ENCODE assay signal across 8 mouse cellular contexts in genomic region chr19:53528752-53529454, GRCm38 (mm10). TPM values are rescaled to one million over a fixed set of nuclear protein-coding genes. Genes with fewer than 3 reads are reported as not detected.
DNase-seq lines count a peak whose midpoint lies in the region; ATAC-seq and TF ChIP-seq lines count a peak whose summit lies in the region.

Gene Dusp5, plus strand, starts transcription at chr19:53529109.

- ATAC-seq in hindbrain, postnatal 0 days: peak; percentile 97
- peak; percentile 93 for ATAC-seq in megakaryocyte, adult 5-6 weeks (ENCODE audit: poor library complexity, severe bottlenecking)

- peak within 1 kb of the TSS; percentile 89 for H3K27ac ChIP-seq in gastrocnemius, adult 2 months
- H3K27ac ChIP-seq in hindbrain, postnatal 0 days: peak within 1 kb of the TSS; percentile 36; the same call in 1 of the 2 replicates
- peak within 1 kb of the TSS; percentile 85 for H3K27ac ChIP-seq in left cerebral cortex, adult 2 months

- intact Hi-C loops in gastrocnemius, adult 2 months (cut with DNase I): no loop called here
- intact Hi-C loops in left cerebral cortex, adult 2 months (cut with DNase I): no loop called here

- no peaks in the 10 kb centered on the region for H3K9me3 ChIP-seq in hindbrain, postnatal 0 days (ENCODE audit: low read length)

- peak within 1 kb of the TSS; percentile 89 for H3K4me2 ChIP-seq in hindbrain, postnatal 0 days (ENCODE audit: low read depth, low read length)

- no peaks in the 10 kb centered on the region for H3K4me1 ChIP-seq in hindbrain, postnatal 0 days (ENCODE audit: insufficient read depth, low read length)

- H3K36me3 ChIP-seq in hindbrain, postnatal 0 days (ENCODE audit: insufficient read depth, low read length): no peaks in the 10 kb centered on the region

- peak; percentile 90 for DNase-seq in WW6 (ENCODE audit: low read depth, low spot score)
- peak; percentile 89 to 97 for DNase-seq in cerebellum, postnatal 4 days (ENCODE audit: low spot score in 2 of 2)
- peak; percentile 97 for DNase-seq in gastrocnemius, adult 2 months
- peak; percentile 98 for DNase-seq in hindbrain, postnatal 0 days (ENCODE audit: low spot score)
- peak; percentile 94 to 97 for DNase-seq in left cerebral cortex, adult 2 months (ENCODE audit: extremely low spot score in 1 of 2, low spot score in 2 of 2)
- DNase-seq in right cerebral cortex, adult 2 months (ENCODE audit: low spot score in 2 of 2): peak; percentile 96 to 97
- peak; percentile 98 for DNase-seq in urinary bladder, postnatal 14 days (ENCODE audit: low spot score)

- H3K27me3 ChIP-seq in hindbrain, postnatal 0 days (ENCODE audit: insufficient read depth, low read length): no peaks in the 10 kb centered on the region; the same call in 1 of the 2 replicates

- peak within 1 kb of the TSS; percentile 88 for H3K4me3 ChIP-seq in gastrocnemius, adult 2 months
- peak within 1 kb of the TSS; percentile 52 for H3K4me3 ChIP-seq in hindbrain, postnatal 0 days (ENCODE audit: low read length)
- peak within 1 kb of the TSS; percentile 80 for H3K4me3 ChIP-seq in left cerebral cortex, adult 2 months

- TF ChIP-seq CTCF in gastrocnemius, adult 2 months (IDR thresholded peaks at IDR 0.05): peak; percentile 39; the same call in 1 of the 2 replicates
- TF ChIP-seq CTCF in hindbrain, postnatal 0 days (IDR thresholded peaks at IDR 0.05; ENCODE audit: low read depth): peak; percentile 16; the same call in 1 of the 2 replicates
- TF ChIP-seq CTCF in left cerebral cortex, adult 2 months (IDR thresholded peaks at IDR 0.05): no peak; the same call in 1 of the 2 replicates

- peak within 1 kb of the TSS; percentile 71 for H3K9ac ChIP-seq in hindbrain, postnatal 0 days (replicated peaks; ENCODE audit: low read length)

- WGBS in hindbrain, postnatal 0 days: under 1% methylated on average over 64 of the region's 84 CpGs

RNA-seq across cellular contexts. Expression of gene Dusp5, which starts in this region (rescaled TPM):
- total RNA-seq in gastrocnemius, adult 2 months (2021): 1 to 10 TPM in 1 of 2 experiments, under 1 TPM in 1; 0.86 to 1.2 TPM
- 20.3 and 26.0 TPM in 2 replicates for total RNA-seq in hindbrain, postnatal 0 days (2014; rRNA removed)
- polyA plus RNA-seq in hindbrain, postnatal 0 days (2015; fragmentation: Nextera tagmentation; extraction: Ambion mirVana): 9.8 and 12.7 TPM in 2 replicates
- total RNA-seq in left cerebral cortex, adult 2 months (2021): 10 to 100 TPM; 16.7 to 26.9 TPM
- 4.3 and 5.0 TPM in 2 replicates for total RNA-seq in megakaryocyte, adult 5-6 weeks (2015)
- 4.6 and 6.4 TPM in 2 replicates for total RNA-seq in megakaryocyte, adult 5-6 weeks (2017)

Comparison
In these comparisons a context has a peak if more than half of its experiments do, and no peak if none do; other contexts are left out.
1. Peak in every context shown above with its lines: DNase-seq, ATAC-seq, H3K4me3 ChIP-seq and H3K27ac ChIP-seq.
2. H3K27ac ChIP-seq: peak in every context shown above with its lines; median percentile 89 in gastrocnemius, adult 2 months; 85 in left cerebral cortex, adult 2 months; 36 in hindbrain, postnatal 0 days.